Mouse (Mus musculus) cerebral cortex, adult 2 months (tissue): ENCODE measurements around the gene Specc1l.

Source experiments
- WGBS: fragments of 180-500 bp; shearing (Covaris S2); methylation state at CpG from one replicate; pipeline ENCODE4 v1.1.7; 2018; 5-methylcytosine and 5-hydroxymethylcytosine counted together

Specc1l gene

GRCm38 (mm10) chr10:75315756-75316155 lies 103.9 kb downstream of the Specc1l start:
- WGBS, result 46% methylated on average over 8 of the region's 8 CpGs

GRCm38 (mm10) chr10:75316472-75316871 lies 104.6 kb downstream of the Specc1l start:
- 4% methylated on average over 7 of the region's 9 CpGs for WGBS

- WGBS, result no CpG with 5 or more reads among the region's 4 CpGs
Measured at GRCm38 (mm10) chr10:75316872-75316907, 104.8 kb downstream of the Specc1l start, which contains the start of gene Adora2a. Gene Adora2a (plus strand): TSS chr10:75316877.

GRCm38 (mm10) chr10:75316908-75317761 lies 105.3 kb downstream of the Specc1l start:
- 2% methylated on average over 81 of the region's 81 CpGs for WGBS

GRCm38 (mm10) chr10:75318206-75318605 lies 106.3 kb downstream of the Specc1l start:
- 86% methylated on average over 6 of the region's 6 CpGs for WGBS

- 72% methylated on average over 4 of the region's 4 CpGs for WGBS
Measured at GRCm38 (mm10) chr10:75320321-75320720, 108.4 kb downstream of the Specc1l start.

GRCm38 (mm10) chr10:75322966-75323365 lies 111.1 kb downstream of the Specc1l start:
- 70% methylated on average over 6 of the region's 6 CpGs for WGBS

- WGBS, result 91% methylated on average over 8 of the region's 8 CpGs
Measured at GRCm38 (mm10) chr10:75323986-75324385, 112.1 kb downstream of the Specc1l start.

- WGBS, result 82% methylated on average over 10 of the region's 10 CpGs
Measured at GRCm38 (mm10) chr10:75324391-75324790, 112.5 kb downstream of the Specc1l start.

- WGBS, result 95% methylated on average over 23 of the region's 23 CpGs
Measured at GRCm38 (mm10) chr10:75325821-75326220, 113.9 kb downstream of the Specc1l start.

- WGBS, result 55% methylated on average over 3 of the region's 3 CpGs
Measured at GRCm38 (mm10) chr10:75326553-75326952, 114.7 kb downstream of the Specc1l start.

GRCm38 (mm10) chr10:75327081-75327480 lies 115.2 kb downstream of the Specc1l start:
- WGBS, result 67% methylated on average over 11 of the region's 11 CpGs

- WGBS, result 84% methylated on average over 4 of the region's 4 CpGs
Measured at GRCm38 (mm10) chr10:75328201-75328704, 116.4 kb downstream of the Specc1l start.

GRCm38 (mm10) chr10:75332268-75332667 lies 120.4 kb downstream of the Specc1l start:
- 87% methylated on average over 3 of the region's 3 CpGs for WGBS

- WGBS, result 86% methylated on average over 23 of the region's 23 CpGs
Measured at GRCm38 (mm10) chr10:75333176-75333776, 121.4 kb downstream of the Specc1l start.

- 85% methylated on average over 7 of the region's 7 CpGs for WGBS
Measured at GRCm38 (mm10) chr10:75334175-75334574, 122.3 kb downstream of the Specc1l start.

- WGBS, result 84% methylated on average over 6 of the region's 6 CpGs
Measured at GRCm38 (mm10) chr10:75335075-75335474, 123.2 kb downstream of the Specc1l start.

GRCm38 (mm10) chr10:75337231-75337630 lies 125.4 kb downstream of the Specc1l start:
- 92% methylated on average over 10 of the region's 10 CpGs for WGBS

- WGBS, result 90% methylated on average over 5 of the region's 5 CpGs
Measured at GRCm38 (mm10) chr10:75338852-75339251, 127.0 kb downstream of the Specc1l start.

- WGBS, result 93% methylated on average over 7 of the region's 7 CpGs
Measured at GRCm38 (mm10) chr10:75339377-75339776, 127.5 kb downstream of the Specc1l start.

GRCm38 (mm10) chr10:75341936-75342335 lies 130.1 kb downstream of the Specc1l start:
- WGBS, result 53% methylated on average over 8 of the region's 8 CpGs

GRCm38 (mm10) chr10:75344563-75344962 lies 132.7 kb downstream of the Specc1l start:
- WGBS, result 79% methylated on average over 1 of the region's 1 CpGs

- WGBS, result 41% methylated on average over 2 of the region's 2 CpGs
Measured at GRCm38 (mm10) chr10:75345265-75345664, 133.4 kb downstream of the Specc1l start.
